Mouse (Mus musculus) erythroblast, embryonic 14.5 days (primary cell): ENCODE results near the gene Araf.

Source experiments
- GATA1 ChIP-seq: IDR thresholded peaks from 2 replicates; pipeline ENCODE4 v1.6.1; 2012; ENCODE audit warnings: low read length, inconsistent platforms, mixed read lengths
- TAL1 ChIP-seq: IDR thresholded peaks from 3 replicates; pipeline ENCODE4 v1.6.1; 2012; ENCODE audit warnings: low read length, inconsistent platforms, mixed read lengths

DNA sequence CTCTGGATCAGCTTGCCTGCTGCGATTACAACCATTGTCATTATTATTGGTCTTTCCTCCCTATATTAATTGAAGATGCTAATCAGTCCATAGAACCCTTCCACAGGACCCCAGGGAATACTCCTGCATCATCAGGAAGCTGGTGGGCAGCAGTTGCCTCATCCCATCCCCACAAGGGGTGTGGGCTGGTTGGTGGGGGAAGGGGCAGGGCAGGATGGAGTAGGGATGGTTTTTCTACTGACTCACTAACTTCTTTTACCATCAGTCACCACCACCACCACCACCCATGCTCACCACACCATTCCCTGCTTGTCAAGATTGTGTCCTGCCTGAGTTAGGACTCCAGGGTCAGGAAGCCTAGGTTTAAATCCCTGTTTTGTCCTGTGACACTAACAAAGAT lies 71.6 kb downstream of the Araf start:
- no peak for TF ChIP-seq GATA1
- no peak for TF ChIP-seq TAL1
